Mouse (Mus musculus) heart, embryonic 10.5 days (tissue): ENCODE results near the gene Dus2. TPM values are rescaled to one million over a fixed set of nuclear protein-coding genes. Genes with fewer than 3 reads are reported as not detected.

ENCODE experiments used
- DNase-seq: peaks from one replicate; pipeline ENCODE4 v3.0.0-alpha.2; 2017; ENCODE audit warnings: low spot score
- H3K27ac ChIP-seq: fragments of 300-500 bp; sonication (generic); 2 replicates; pipeline ENCODE4 v1.5.1; 2016; ENCODE audit warnings: mild to moderate bottlenecking
- H3K27me3 ChIP-seq: fragments of 300-500 bp; sonication (generic); 2 replicates; pipeline ENCODE4 v1.6.1; 2016; ENCODE audit warnings: mild to moderate bottlenecking; ENCODE audit not compliant: poor library complexity, insufficient read depth, severe bottlenecking
- H3K36me3 ChIP-seq: fragments of 300-500 bp; sonication (generic); 2 replicates; pipeline ENCODE4 v1.6.1; 2016; ENCODE audit warnings: mild to moderate bottlenecking, moderate library complexity
- H3K4me1 ChIP-seq: fragments of 300-500 bp; sonication (generic); 2 replicates; pipeline ENCODE4 v1.6.1; 2016; ENCODE audit warnings: mild to moderate bottlenecking
- H3K4me3 ChIP-seq: fragments of 300-500 bp; sonication (generic); 2 replicates; pipeline ENCODE4 v1.5.1; 2016; ENCODE audit warnings: mild to moderate bottlenecking, moderate library complexity
- H3K9me3 ChIP-seq: fragments of 300-500 bp; sonication (generic); 2 replicates; pipeline ENCODE4 v1.6.1; 2016; ENCODE audit warnings: mild to moderate bottlenecking, moderate library complexity
- WGBS: fragments of 180-500 bp; shearing (Covaris S2); methylation state at CpG from one replicate; pipeline ENCODE4 v1.1.7; 2016; 5-methylcytosine and 5-hydroxymethylcytosine counted together
- polyA plus RNA-seq: library from polyadenylated mRNA; unstranded; fragments of >200 nt; fragmentation: Nextera tagmentation; extraction: Ambion mirVana; gene quantifications from 2 replicates; pipeline ENCODE4 v1.2.1, GENCODE M21; 2016

Gene Dus2
- polyA plus RNA-seq: 19.7 and 19.8 TPM in 2 replicates

DNA sequence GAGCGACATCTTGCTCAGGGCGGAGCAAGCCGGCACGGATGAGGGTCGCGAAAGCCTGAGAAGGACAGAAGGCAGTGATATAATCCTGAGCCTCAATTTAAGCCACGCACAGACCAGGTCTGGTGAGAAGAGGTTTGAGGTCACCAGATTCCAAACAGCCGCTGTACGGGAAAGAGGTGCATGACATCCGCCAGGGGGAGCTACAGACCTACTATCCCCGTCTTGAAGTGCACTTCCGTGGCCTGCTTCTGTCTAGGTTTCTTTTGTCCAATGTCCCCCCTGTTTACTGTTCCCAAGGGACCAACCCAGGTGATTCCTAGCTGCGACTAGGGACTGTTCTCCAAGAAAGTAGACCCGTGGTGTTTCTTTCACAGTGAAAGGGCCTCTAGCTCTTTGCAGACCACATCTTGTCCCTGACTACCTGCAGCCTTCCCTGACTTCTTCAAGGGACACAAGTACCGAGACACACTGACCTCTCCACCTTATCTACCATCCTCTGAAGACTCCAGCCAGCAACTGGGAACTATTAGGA is at the start of gene Dus2:
Dus2 (plus strand) TSS at position 482 of the 532 bp plus-strand sequence.
- H3K36me3 ChIP-seq: no peaks in the 10 kb centered on the region
- H3K4me1 ChIP-seq: peaks cover 15% of the 10 kb centered on the region
- H3K4me3 ChIP-seq: peak within 1 kb of the TSS; percentile 31; the same call in 1 of the 2 replicates
- H3K27me3 ChIP-seq: 0 out of 2 replicates have a peak, but pooled peaks cover 8% of the 10 kb centered on the region
- H3K9me3 ChIP-seq: no peaks in the 10 kb centered on the region
- peak; percentile 93 for DNase-seq
- H3K27ac ChIP-seq: peak within 1 kb of the TSS; percentile 76
- 11% methylated on average over 15 of the region's 15 CpGs for WGBS

DNA sequence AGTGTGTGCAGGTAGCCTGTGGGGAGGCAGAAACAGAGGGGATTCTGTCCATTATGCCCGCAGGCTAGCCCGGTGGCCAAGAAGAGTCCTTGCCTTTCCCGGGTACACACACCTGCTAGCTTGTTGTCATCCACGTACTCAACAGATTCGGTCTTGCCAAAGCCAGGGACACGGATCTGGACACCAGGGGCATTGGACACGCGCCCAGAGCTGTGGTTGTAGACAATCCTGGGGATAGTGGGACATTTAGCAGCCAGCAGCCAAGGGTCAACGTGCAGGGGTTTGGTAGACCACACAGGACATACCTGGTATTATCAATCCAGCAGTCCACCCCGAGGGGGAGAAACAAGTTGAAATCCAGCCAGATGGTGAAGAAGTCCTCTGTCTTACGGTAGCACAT is 49.1 kb upstream of the Dus2 start:
- H3K9me3 ChIP-seq: no peaks in the 10 kb centered on the region
- peaks cover 14% of the 10 kb centered on the region for H3K4me1 ChIP-seq
- H3K36me3 ChIP-seq: peaks cover 72% of the 10 kb centered on the region
- H3K4me3 ChIP-seq: no peak overlapping the region
- DNase-seq: no peak
- 92% methylated on average over 11 of the region's 11 CpGs for WGBS
- no peaks in the 10 kb centered on the region for H3K27me3 ChIP-seq
- no peak overlapping the region for H3K27ac ChIP-seq

- H3K4me1 ChIP-seq: peaks cover 14% of the 10 kb centered on the region
- H3K27ac ChIP-seq: no peak overlapping the region
- no peaks in the 10 kb centered on the region for H3K27me3 ChIP-seq
- no peaks in the 10 kb centered on the region for H3K9me3 ChIP-seq
- WGBS: 95% methylated on average over 5 of the region's 5 CpGs
- no peak for DNase-seq
- peaks cover 77% of the 10 kb centered on the region for H3K36me3 ChIP-seq
- H3K4me3 ChIP-seq: no peak overlapping the region
These were observed 48.6 kb upstream of the Dus2 start for GRCm38 (mm10) chr8:105942542-105942941.

DNA sequence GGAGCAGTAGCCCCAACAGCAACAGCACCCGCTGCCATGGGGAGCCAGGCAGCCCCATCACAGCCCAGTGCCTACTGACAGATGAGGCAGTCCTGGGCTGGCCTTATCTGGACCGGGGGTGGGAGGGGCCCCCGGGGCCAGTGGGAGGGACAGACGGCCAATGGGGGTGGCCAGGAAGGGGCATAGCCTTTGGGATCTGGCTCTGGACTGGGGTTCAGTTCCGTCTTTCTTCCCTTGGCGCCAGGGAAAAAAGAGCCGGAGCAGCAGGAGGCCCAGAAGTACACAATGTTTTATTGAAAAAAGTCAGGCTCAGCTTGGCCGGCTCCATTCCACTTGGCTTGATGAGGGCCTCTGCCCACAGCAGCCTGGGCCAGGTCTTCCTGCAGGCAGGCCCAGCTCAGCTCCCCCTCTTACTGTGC is 47.8 kb upstream of the Dus2 start, which contains the start of gene Lcat:
Lcat (minus strand) TSS at position 62 of the 419 bp plus-strand sequence.
- no peak within 1 kb of the TSS for H3K4me3 ChIP-seq
- peaks cover 9% of the 10 kb centered on the region for H3K4me1 ChIP-seq
- no peaks in the 10 kb centered on the region for H3K27me3 ChIP-seq
- H3K36me3 ChIP-seq: peaks cover 85% of the 10 kb centered on the region
- WGBS: 68% methylated on average over 8 of the region's 8 CpGs
- DNase-seq: no peak
- no peaks in the 10 kb centered on the region for H3K9me3 ChIP-seq
- H3K27ac ChIP-seq: no peak within 1 kb of the TSS

- Histone ChIP-seq H3K4me3 (no peak overlapping the region), H3K27ac (peak overlapping the region; percentile 37; the same call in 1 of the 2 replicates), H3K36me3 (peaks cover 97% of the 10 kb centered on the region), H3K27me3 (no peaks in the 10 kb centered on the region), H3K9me3 (no peaks in the 10 kb centered on the region), H3K4me1 (peaks cover 21% of the 10 kb centered on the region)
- no peak for DNase-seq
- WGBS: 79% methylated on average over 10 of the region's 10 CpGs
These were observed 41.8 kb upstream of the Dus2 start for GRCm38 (mm10) chr8:105949350-105949749.

- no peaks in the 10 kb centered on the region for H3K9me3 ChIP-seq
- no peaks in the 10 kb centered on the region for H3K27me3 ChIP-seq
- H3K27ac ChIP-seq: peak overlapping the region; percentile 53; the same call in 1 of the 2 replicates
- H3K4me3 ChIP-seq: no peak overlapping the region
- WGBS: 33% methylated on average over 7 of the region's 7 CpGs
- peaks cover 24% of the 10 kb centered on the region for H3K4me1 ChIP-seq
- DNase-seq: no peak
- peaks cover 95% of the 10 kb centered on the region for H3K36me3 ChIP-seq
These were observed 40.0 kb upstream of the Dus2 start for GRCm38 (mm10) chr8:105951057-105951659.

DNA sequence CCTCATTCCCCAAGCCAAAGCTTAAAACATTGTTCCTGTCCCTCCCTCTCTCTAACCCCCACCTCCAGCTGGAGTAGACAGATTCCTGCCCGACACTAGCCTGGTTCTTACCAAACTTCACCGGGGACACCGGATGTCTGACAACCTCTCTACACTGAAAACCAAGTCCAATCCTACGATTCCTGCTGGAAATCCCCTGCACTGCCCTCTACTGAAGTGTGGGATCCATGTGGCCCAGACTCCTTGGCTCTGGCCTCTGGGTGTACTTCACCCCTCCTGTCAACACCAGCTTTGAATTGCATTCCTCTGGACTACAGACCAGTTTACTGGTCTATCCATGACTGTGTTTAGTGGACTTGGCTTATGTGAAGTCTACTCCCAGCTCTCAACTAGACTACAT is 34.6 kb upstream of the Dus2 start:
- Histone ChIP-seq H3K4me1 (peaks cover 32% of the 10 kb centered on the region), H3K27ac (no peak overlapping the region), H3K36me3 (peaks cover 91% of the 10 kb centered on the region), H3K4me3 (no peak overlapping the region), H3K27me3 (no peaks in the 10 kb centered on the region), H3K9me3 (no peaks in the 10 kb centered on the region)
- no peak for DNase-seq
- 79% methylated on average over 4 of the region's 4 CpGs for WGBS

- H3K36me3 ChIP-seq: peaks cover 81% of the 10 kb centered on the region
- WGBS: 50% methylated on average over 2 of the region's 4 CpGs
- H3K4me1 ChIP-seq: peaks cover 41% of the 10 kb centered on the region
- no peak for DNase-seq
- no peaks in the 10 kb centered on the region for H3K9me3 ChIP-seq
- no peaks in the 10 kb centered on the region for H3K27me3 ChIP-seq
- H3K4me3 ChIP-seq: no peak overlapping the region
- H3K27ac ChIP-seq: 0 out of 2 replicates have a peak overlapping the region, but pooled peaks have one; percentile 22
These were observed 33.3 kb upstream of the Dus2 start for GRCm38 (mm10) chr8:105957813-105958212.

- no peaks in the 10 kb centered on the region for H3K9me3 ChIP-seq
- H3K4me1 ChIP-seq: peaks cover 57% of the 10 kb centered on the region
- no peak overlapping the region for H3K27ac ChIP-seq
- 89% methylated on average over 7 of the region's 7 CpGs for WGBS
- H3K4me3 ChIP-seq: no peak overlapping the region
- DNase-seq: no peak
- H3K36me3 ChIP-seq: peaks cover 65% of the 10 kb centered on the region
- H3K27me3 ChIP-seq: no peaks in the 10 kb centered on the region
These were observed 31.8 kb upstream of the Dus2 start for GRCm38 (mm10) chr8:105959350-105959749.

GRCm38 (mm10) chr8:105961101-105961500 is 30.0 kb upstream of the Dus2 start:
- Histone ChIP-seq H3K27ac (no peak overlapping the region), H3K4me1 (peaks cover 67% of the 10 kb centered on the region), H3K36me3 (peaks cover 50% of the 10 kb centered on the region), H3K9me3 (no peaks in the 10 kb centered on the region), H3K27me3 (no peaks in the 10 kb centered on the region), H3K4me3 (no peak overlapping the region)
- WGBS: 72% methylated on average over 14 of the region's 14 CpGs
- DNase-seq: no peak

- H3K9me3 ChIP-seq: no peaks in the 10 kb centered on the region
- peaks cover 71% of the 10 kb centered on the region for H3K4me1 ChIP-seq
- DNase-seq: no peak
- no peaks in the 10 kb centered on the region for H3K27me3 ChIP-seq
- H3K27ac ChIP-seq: 0 out of 2 replicates have a peak overlapping the region, but pooled peaks have one; percentile 22
- 66% methylated on average over 10 of the region's 10 CpGs for WGBS
- H3K4me3 ChIP-seq: no peak overlapping the region
- H3K36me3 ChIP-seq: peaks cover 46% of the 10 kb centered on the region
These were observed 29.6 kb upstream of the Dus2 start for GRCm38 (mm10) chr8:105961536-105961935.

DNA sequence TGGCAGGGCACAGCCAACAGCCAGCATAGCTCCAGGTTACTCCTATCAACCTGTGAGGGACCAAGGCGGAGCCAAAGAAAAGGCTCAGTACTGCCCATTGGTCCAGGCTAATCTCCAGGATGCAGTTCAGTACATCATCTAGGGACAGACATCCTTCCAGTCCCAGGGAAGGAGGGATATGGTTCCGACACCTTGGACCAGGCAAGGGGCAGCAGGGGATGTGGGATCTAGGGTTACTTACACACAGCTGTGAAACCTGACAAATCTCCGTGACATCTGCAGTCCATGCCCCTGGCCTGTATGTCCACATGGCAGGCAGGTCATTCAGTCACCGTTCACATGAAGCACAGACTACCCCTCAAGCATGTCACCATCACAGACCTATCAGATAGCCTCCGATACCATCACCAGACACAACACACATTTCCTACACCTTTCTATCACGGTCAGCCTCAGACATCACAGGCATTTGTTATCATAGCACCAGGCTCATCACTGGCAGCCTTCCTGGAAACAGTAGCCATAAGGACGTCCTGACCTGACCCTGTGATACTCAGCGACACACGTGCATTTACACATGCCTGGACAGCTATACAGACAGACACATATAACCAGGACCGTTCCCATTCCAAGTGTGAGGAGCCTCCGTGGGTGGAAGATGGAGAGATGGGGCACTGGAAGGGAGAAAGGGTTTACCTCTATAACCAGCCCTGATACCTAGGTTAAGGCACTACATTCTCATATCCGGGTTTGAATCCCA is 26.5 kb upstream of the Dus2 start:
- no peaks in the 10 kb centered on the region for H3K27me3 ChIP-seq
- no peaks in the 10 kb centered on the region for H3K9me3 ChIP-seq
- DNase-seq: no peak
- WGBS: 48% methylated on average over 12 of the region's 12 CpGs
- peaks cover 67% of the 10 kb centered on the region for H3K4me1 ChIP-seq
- peak overlapping the region; percentile 95 for H3K27ac ChIP-seq
- H3K4me3 ChIP-seq: peak overlapping the region; percentile 84
- H3K36me3 ChIP-seq: peaks cover 16% of the 10 kb centered on the region
